Mouse (Mus musculus) liver, postnatal 0 days (tissue): ENCODE measurements around the gene Exoc7.

Source experiments
- CTCF ChIP-seq: sonication (generic); IDR thresholded peaks from 2 replicates; pipeline ENCODE4 v1.5.1; 2016; ENCODE audit warnings: antibody characterized with exemption, low read depth
- EP300 ChIP-seq: IDR thresholded peaks from 2 replicates; pipeline ENCODE4 v1.6.1; 2016; ENCODE audit warnings: antibody characterized with exemption, low read depth, mild to moderate bottlenecking

DNA sequence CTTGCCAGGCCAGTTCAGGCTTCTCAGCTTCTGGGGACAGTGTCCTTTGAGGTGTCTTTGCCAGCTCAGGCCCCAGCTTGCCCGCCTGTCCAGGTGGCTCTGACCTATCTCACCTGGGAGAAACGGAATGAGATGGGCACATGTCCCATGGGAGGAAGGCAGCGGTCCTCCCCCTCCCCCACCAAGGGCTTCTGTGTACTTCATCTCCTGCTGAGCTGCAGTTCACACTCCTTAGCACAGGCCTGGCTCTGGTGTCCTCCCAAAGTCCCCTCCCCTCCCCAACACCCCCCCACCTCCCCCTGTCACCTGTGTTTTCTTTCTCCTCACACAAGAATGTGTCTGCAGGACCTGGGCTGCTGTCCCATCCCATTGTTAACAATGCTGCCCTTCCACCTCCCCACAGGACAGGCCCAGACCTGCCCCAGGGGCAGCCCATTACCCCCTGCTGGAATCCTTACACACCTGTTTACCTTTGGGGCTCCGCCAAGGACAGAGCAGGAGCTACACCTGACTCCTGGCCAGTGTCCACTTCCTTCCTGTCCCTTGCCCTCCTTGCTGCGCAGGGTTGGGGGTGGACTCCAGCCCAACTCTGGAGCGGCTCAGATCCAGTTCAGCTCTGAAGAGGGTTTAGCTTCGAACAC lies 20.1 kb upstream of the Exoc7 start:
- TF ChIP-seq CTCF: no peak
- no peak for TF ChIP-seq EP300
